Mouse (Mus musculus): ENCODE data around the gene Zfp609. TPM values are rescaled to one million over a fixed set of nuclear protein-coding genes. Genes with fewer than 3 reads are reported as not detected.

Gene Zfp609
- polyA plus RNA-seq, 1 experiment = 11.1 TPM

DNA sequence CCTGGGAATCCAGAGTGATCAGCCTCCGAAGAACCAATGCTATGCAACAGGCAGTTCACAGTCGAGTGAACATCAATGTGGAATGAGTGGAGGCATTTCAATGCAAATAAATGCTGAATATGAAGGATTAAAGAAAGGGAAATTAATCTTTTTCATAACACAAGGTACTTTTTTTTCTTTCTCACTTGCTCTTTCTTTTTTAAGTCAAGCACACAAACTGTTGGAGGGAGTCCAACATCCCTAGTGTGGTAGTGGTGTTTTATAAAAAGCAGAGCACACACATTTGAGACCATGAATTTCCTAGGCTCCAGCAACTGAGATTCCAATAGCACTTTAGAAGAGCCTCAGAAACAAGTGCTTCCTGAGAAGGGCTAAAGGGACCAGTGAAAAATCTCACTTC, 4.7 kb upstream of the Zfp609 start:
- no peak overlapping the region for H3K4me2 ChIP-seq (ENCODE audit: low read depth)
- H3K4me3 ChIP-seq = no peak overlapping the region
- H3K79me2 ChIP-seq (ENCODE audit: control insufficient read depth, insufficient read depth) = no peaks in the 10 kb centered on the region
- peaks cover 13% of the 10 kb centered on the region for H3K36me3 ChIP-seq (ENCODE audit: control insufficient read depth, insufficient read depth)
- no peak overlapping the region for H3ac ChIP-seq (ENCODE audit: control insufficient read depth, insufficient read length)
- H3K27me3 ChIP-seq (ENCODE audit: control insufficient read depth, insufficient read depth, insufficient read length) = no peaks in the 10 kb centered on the region
- TF ChIP-seq TCF3 (IDR thresholded peaks at IDR 0.05; ENCODE audit: insufficient read length, low read depth) (no peak), CEBPB (IDR thresholded peaks at IDR 0.05; ENCODE audit: insufficient read depth, poor library complexity, severe bottlenecking) (no peak), POLR2AphosphoS2 (IDR thresholded peaks at IDR 0.05; ENCODE audit: insufficient read length, low read depth) (no peak), REST (IDR thresholded peaks at IDR 0.05; ENCODE audit: insufficient read depth, insufficient read length) (no peak), SRF (IDR thresholded peaks at IDR 0.05; ENCODE audit: control insufficient read depth, insufficient read length, low read depth) (no peak), POLR2A (IDR thresholded peaks at IDR 0.05; ENCODE audit: insufficient read length, low read depth) (no peak), MYOD1 (IDR thresholded peaks at IDR 0.05; ENCODE audit: control insufficient read depth in 1 of 3, insufficient read length in 2 of 3, low read depth in 2 of 3) (no peak), MAX (IDR thresholded peaks at IDR 0.05; ENCODE audit: low read depth) (no peak), USF1 (IDR thresholded peaks at IDR 0.05; ENCODE audit: low read depth) (no peak), MYOG (IDR thresholded peaks at IDR 0.05; ENCODE audit: control insufficient read depth in 1 of 3, insufficient read depth in 1 of 3, insufficient read length in 2 of 3, low read depth in 2 of 3) (no peak), TCF12 (IDR thresholded peaks at IDR 0.05; ENCODE audit: insufficient read depth, poor library complexity, severe bottlenecking) (no peak), E2F4 (IDR thresholded peaks at IDR 0.05; ENCODE audit: insufficient read depth) (no peak)

DNA sequence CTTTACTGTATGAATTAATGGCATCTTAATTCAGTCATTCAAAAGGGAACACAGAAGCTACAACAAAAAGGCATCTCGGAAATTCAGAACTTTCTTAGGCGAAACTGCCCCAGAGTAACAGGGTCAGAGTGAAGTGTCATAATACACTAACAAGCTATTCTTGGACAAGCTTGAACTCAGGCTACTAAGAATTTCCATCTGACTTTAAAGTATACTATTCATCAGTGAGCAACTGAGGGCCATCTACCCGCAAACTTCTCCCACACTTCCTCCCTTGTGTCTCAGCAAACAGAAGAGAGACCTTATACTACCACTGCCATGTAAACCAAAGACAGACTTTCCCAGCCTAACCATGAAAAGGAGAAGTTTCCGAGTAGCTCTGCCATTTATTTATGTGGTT, 3.8 kb upstream of the Zfp609 start:
- TF ChIP-seq MYOG (IDR thresholded peaks at IDR 0.05; ENCODE audit: control insufficient read depth in 1 of 3, insufficient read depth in 1 of 3, insufficient read length in 2 of 3, low read depth in 2 of 3) (no peak), MYOD1 (IDR thresholded peaks at IDR 0.05; ENCODE audit: control insufficient read depth in 1 of 3, insufficient read length in 2 of 3, low read depth in 2 of 3) (no peak), MAX (IDR thresholded peaks at IDR 0.05; ENCODE audit: low read depth) (no peak), TCF12 (IDR thresholded peaks at IDR 0.05; ENCODE audit: insufficient read depth, poor library complexity, severe bottlenecking) (no peak), POLR2A (IDR thresholded peaks at IDR 0.05; ENCODE audit: insufficient read length, low read depth) (no peak), POLR2AphosphoS2 (IDR thresholded peaks at IDR 0.05; ENCODE audit: insufficient read length, low read depth) (no peak), SRF (IDR thresholded peaks at IDR 0.05; ENCODE audit: control insufficient read depth, insufficient read length, low read depth) (no peak), TCF3 (IDR thresholded peaks at IDR 0.05; ENCODE audit: insufficient read length, low read depth) (no peak), CEBPB (IDR thresholded peaks at IDR 0.05; ENCODE audit: insufficient read depth, poor library complexity, severe bottlenecking) (no peak), REST (IDR thresholded peaks at IDR 0.05; ENCODE audit: insufficient read depth, insufficient read length) (no peak), E2F4 (IDR thresholded peaks at IDR 0.05; ENCODE audit: insufficient read depth) (no peak), USF1 (IDR thresholded peaks at IDR 0.05; ENCODE audit: low read depth) (no peak)
- H3ac ChIP-seq (ENCODE audit: control insufficient read depth, insufficient read length) = no peak overlapping the region
- no peak overlapping the region for H3K4me3 ChIP-seq
- no peaks in the 10 kb centered on the region for H3K27me3 ChIP-seq (ENCODE audit: control insufficient read depth, insufficient read depth, insufficient read length)
- peaks cover 8% of the 10 kb centered on the region for H3K79me2 ChIP-seq (ENCODE audit: control insufficient read depth, insufficient read depth)
- peaks cover 7% of the 10 kb centered on the region for H3K36me3 ChIP-seq (ENCODE audit: control insufficient read depth, insufficient read depth)
- no peak overlapping the region for H3K4me2 ChIP-seq (ENCODE audit: low read depth)

DNA sequence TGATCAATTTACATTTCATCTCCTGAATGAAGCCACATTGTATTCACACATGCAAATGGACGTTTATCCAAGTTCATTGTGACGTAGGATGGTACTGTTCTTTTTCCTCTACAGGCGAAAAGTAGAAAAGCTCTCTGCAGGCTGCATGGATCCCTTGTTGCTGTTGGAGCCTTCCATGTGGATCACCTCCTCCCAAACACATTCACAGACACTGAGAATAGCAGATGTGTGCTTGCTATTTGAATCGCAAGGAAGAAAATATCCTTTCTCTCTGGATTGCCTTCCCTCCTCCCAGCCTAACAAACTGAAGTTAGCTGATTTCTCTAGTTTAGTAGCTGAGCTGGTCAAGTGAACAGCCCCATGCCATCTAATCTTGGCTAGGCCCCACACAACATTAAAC, 2.9 kb upstream of the Zfp609 start:
- no peak overlapping the region for H3K4me3 ChIP-seq

GRCm38 (mm10) chr9:65829410-65829809, 2.0 kb upstream of the Zfp609 start:
- Histone ChIP-seq H3K4me3 (no peak overlapping the region), H3ac (ENCODE audit: control insufficient read depth, insufficient read length) (no peak overlapping the region), H3K36me3 (ENCODE audit: control insufficient read depth, insufficient read depth) (peaks cover 3% of the 10 kb centered on the region), H3K4me2 (ENCODE audit: low read depth) (no peak overlapping the region), H3K79me2 (ENCODE audit: control insufficient read depth, insufficient read depth) (peaks cover 26% of the 10 kb centered on the region), H3K27me3 (ENCODE audit: control insufficient read depth, insufficient read depth, insufficient read length) (no peaks in the 10 kb centered on the region)
- TF ChIP-seq MYOG (IDR thresholded peaks at IDR 0.05; ENCODE audit: control insufficient read depth in 1 of 3, insufficient read depth in 1 of 3, insufficient read length in 2 of 3, low read depth in 2 of 3) (peak in 1 of 3 experiments; percentile 18), TCF12 (IDR thresholded peaks at IDR 0.05; ENCODE audit: insufficient read depth, poor library complexity, severe bottlenecking) (no peak), TCF3 (IDR thresholded peaks at IDR 0.05; ENCODE audit: insufficient read length, low read depth) (no peak), POLR2A (IDR thresholded peaks at IDR 0.05; ENCODE audit: insufficient read length, low read depth) (no peak)

More for the DNA sequence above, 2.9 kb upstream of the Zfp609 start:
- H3K4me2 ChIP-seq (ENCODE audit: low read depth) = no peak overlapping the region
- TF ChIP-seq USF1 (IDR thresholded peaks at IDR 0.05; ENCODE audit: low read depth) = no peak
- TF ChIP-seq MYOD1 (IDR thresholded peaks at IDR 0.05; ENCODE audit: control insufficient read depth in 1 of 3, insufficient read length in 2 of 3, low read depth in 2 of 3) = no peak
- TF ChIP-seq MAX (IDR thresholded peaks at IDR 0.05; ENCODE audit: low read depth) = no peak
- TF ChIP-seq SRF (IDR thresholded peaks at IDR 0.05; ENCODE audit: control insufficient read depth, insufficient read length, low read depth) = no peak
- no peak for TF ChIP-seq CEBPB (IDR thresholded peaks at IDR 0.05; ENCODE audit: insufficient read depth, poor library complexity, severe bottlenecking)
- TF ChIP-seq POLR2AphosphoS2 (IDR thresholded peaks at IDR 0.05; ENCODE audit: insufficient read length, low read depth) = no peak
- TF ChIP-seq MYOG (IDR thresholded peaks at IDR 0.05; ENCODE audit: control insufficient read depth in 1 of 3, insufficient read depth in 1 of 3, insufficient read length in 2 of 3, low read depth in 2 of 3) = no peak
- no peak overlapping the region for H3ac ChIP-seq (ENCODE audit: control insufficient read depth, insufficient read length)
- H3K36me3 ChIP-seq (ENCODE audit: control insufficient read depth, insufficient read depth) = peaks cover 3% of the 10 kb centered on the region
- H3K27me3 ChIP-seq (ENCODE audit: control insufficient read depth, insufficient read depth, insufficient read length) = no peaks in the 10 kb centered on the region
- H3K79me2 ChIP-seq (ENCODE audit: control insufficient read depth, insufficient read depth) = peaks cover 17% of the 10 kb centered on the region

DNA sequence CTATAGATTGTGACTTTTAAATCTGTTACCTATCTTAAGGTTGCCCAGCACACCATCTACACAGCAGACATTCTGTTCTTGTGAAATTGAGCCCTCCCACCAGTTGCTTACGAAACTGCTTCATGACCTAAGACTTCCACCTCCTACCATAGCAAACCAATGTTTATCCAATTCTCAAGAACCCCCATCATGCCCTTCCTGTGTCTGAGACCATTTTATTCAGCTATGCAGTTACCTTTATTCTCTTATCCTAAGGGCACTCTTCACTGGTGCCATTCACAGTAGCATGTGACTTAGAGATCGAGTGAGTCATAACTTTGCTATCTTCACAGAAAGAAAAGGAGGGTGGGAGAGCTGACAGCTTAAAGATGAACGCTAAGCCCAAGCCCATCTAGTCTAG, 1.1 kb upstream of the Zfp609 start:
- H3K4me3 ChIP-seq = peak overlapping the region; percentile 51
- TF ChIP-seq TCF12 (IDR thresholded peaks at IDR 0.05; ENCODE audit: insufficient read depth, poor library complexity, severe bottlenecking) (no peak), USF1 (IDR thresholded peaks at IDR 0.05; ENCODE audit: low read depth) (peak; percentile 35)
- H3K27me3 ChIP-seq (ENCODE audit: control insufficient read depth, insufficient read depth, insufficient read length) = no peaks in the 10 kb centered on the region
- peak overlapping the region; percentile 98 for H3K4me2 ChIP-seq (ENCODE audit: low read depth)
- H3K36me3 ChIP-seq (ENCODE audit: control insufficient read depth, insufficient read depth) = peaks cover 3% of the 10 kb centered on the region
- H3ac ChIP-seq (ENCODE audit: control insufficient read depth, insufficient read length) = no peak overlapping the region
- H3K79me2 ChIP-seq (ENCODE audit: control insufficient read depth, insufficient read depth) = peaks cover 35% of the 10 kb centered on the region

All from myocyte (in vitro differentiated cells).